Mouse (Mus musculus): Measurements from ENCODE around the gene Fam241b. TPM values are rescaled to one million over a fixed set of nuclear protein-coding genes. Genes with fewer than 3 reads are reported as not detected.

The Fam241b gene
- 6.9 and 7.5 TPM in 2 replicates for total RNA-seq (2012; rRNA removed)

GRCm38 (mm10) chr10:62143820-62144219, at the start of gene Fam241b:
Gene Fam241b (minus strand): TSS chr10:62143920.
- H3K4me3 ChIP-seq (ENCODE audit: insufficient read depth in 1 of 2, low read depth in 1 of 2, low read length in 2 of 2, poor library complexity in 1 of 2, severe bottlenecking in 1 of 2): no peak within 1 kb of the TSS
- no peak within 1 kb of the TSS for H3K9ac ChIP-seq (ENCODE audit: insufficient read depth, low read depth, low read length, poor library complexity, severe bottlenecking)
- H3K36me3 ChIP-seq (ENCODE audit: control insufficient read depth, insufficient read depth, low read length, poor library complexity, severe bottlenecking): no peaks in the 10 kb centered on the region
- no peak within 1 kb of the TSS for H3K27ac ChIP-seq (ENCODE audit: insufficient read depth, low read depth, low read length, poor library complexity, severe bottlenecking)
- in situ Hi-C loops (cut with MboI; ENCODE audit: low sequenced_read_pairs in 2 of 2, unreplicated experiment in 2 of 2): no loop called here
- peaks cover 2% of the 10 kb centered on the region in 2 experiments; a peak in 1 of 4 replicates for H3K4me1 ChIP-seq (ENCODE audit: control insufficient read depth in 2 of 2, insufficient read depth in 2 of 2, low read length in 2 of 2, poor library complexity in 1 of 2)
- DNase-seq (ENCODE audit: low read depth, low spot score): no peak
- TF ChIP-seq MAFK (IDR thresholded peaks at IDR 0.05; ENCODE audit: insufficient read depth, low read depth, low read length) (no peak), CHD2 (IDR thresholded peaks at IDR 0.05; ENCODE audit: low read depth, low read length) (no peak), HCFC1 (IDR thresholded peaks at IDR 0.05; ENCODE audit: borderline replicate concordance, insufficient read depth, low read length) (no peak), ZC3H11A (IDR thresholded peaks at IDR 0.05; ENCODE audit: borderline replicate concordance, low read depth, low read length) (no peak), ZNF384 (IDR thresholded peaks at IDR 0.05; ENCODE audit: low read depth, low read length) (no peak)
- no peaks in the 10 kb centered on the region for H3K9me3 ChIP-seq (ENCODE audit: control insufficient read depth, insufficient read depth, low read depth, low read length)

GRCm38 (mm10) chr10:62192701-62193157, 49.0 kb upstream of the Fam241b start:
- Histone ChIP-seq H3K27ac (ENCODE audit: insufficient read depth, low read depth, low read length, poor library complexity, severe bottlenecking) (no peak overlapping the region), H3K36me3 (ENCODE audit: control insufficient read depth, insufficient read depth, low read length, poor library complexity, severe bottlenecking) (no peaks in the 10 kb centered on the region), H3K4me3 (ENCODE audit: insufficient read depth in 1 of 2, low read depth in 1 of 2, low read length in 2 of 2, poor library complexity in 1 of 2, severe bottlenecking in 1 of 2) (no peak overlapping the region), H3K9me3 (ENCODE audit: control insufficient read depth, insufficient read depth, low read depth, low read length) (no peaks in the 10 kb centered on the region), H3K4me1 (ENCODE audit: control insufficient read depth in 2 of 2, insufficient read depth in 2 of 2, low read length in 2 of 2, poor library complexity in 1 of 2) (peaks cover 0 to 4% of the 10 kb centered on the region in 2 experiments; a peak in 1 of 4 replicates), H3K9ac (ENCODE audit: insufficient read depth, low read depth, low read length, poor library complexity, severe bottlenecking) (no peak overlapping the region)
- in situ Hi-C loops (cut with MboI; ENCODE audit: low sequenced_read_pairs in 2 of 2, unreplicated experiment in 2 of 2): no loop called here
- no peak for TF ChIP-seq ZNF384 (IDR thresholded peaks at IDR 0.05; ENCODE audit: low read depth, low read length)
- no peak for TF ChIP-seq ZC3H11A (IDR thresholded peaks at IDR 0.05; ENCODE audit: borderline replicate concordance, low read depth, low read length)
- no peak for TF ChIP-seq CHD2 (IDR thresholded peaks at IDR 0.05; ENCODE audit: low read depth, low read length)
- no peak for TF ChIP-seq HCFC1 (IDR thresholded peaks at IDR 0.05; ENCODE audit: borderline replicate concordance, insufficient read depth, low read length)
- no peak for TF ChIP-seq MAFK (IDR thresholded peaks at IDR 0.05; ENCODE audit: insufficient read depth, low read depth, low read length)
- no peak for DNase-seq (ENCODE audit: low read depth, low spot score)

DNA sequence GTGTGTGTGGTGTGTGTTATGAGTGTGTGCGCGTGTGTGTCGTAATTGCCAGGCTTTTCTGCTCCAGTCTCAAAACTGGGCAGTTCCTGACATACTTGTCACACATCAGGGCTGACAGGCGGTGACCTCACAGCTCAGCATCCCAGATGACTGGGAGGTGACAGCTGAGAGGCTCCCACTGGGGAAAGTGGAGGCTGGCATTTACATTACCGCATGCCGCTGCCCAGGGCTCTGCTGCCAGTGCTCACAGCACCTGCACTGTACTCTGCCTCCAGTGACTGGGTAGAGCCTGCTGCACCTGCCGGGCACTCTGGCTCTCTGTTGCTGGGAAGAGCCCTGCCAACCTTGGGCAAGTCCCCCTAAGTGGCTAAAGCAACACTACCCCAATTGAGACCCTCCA, 47.1 kb upstream of the Fam241b start:
- H3K27ac ChIP-seq (ENCODE audit: insufficient read depth, low read depth, low read length, poor library complexity, severe bottlenecking): no peak overlapping the region
- H3K9me3 ChIP-seq (ENCODE audit: control insufficient read depth, insufficient read depth, low read depth, low read length): no peaks in the 10 kb centered on the region
- H3K4me1 ChIP-seq (ENCODE audit: control insufficient read depth in 2 of 2, insufficient read depth in 2 of 2, low read length in 2 of 2, poor library complexity in 1 of 2): peaks cover 0 to 4% of the 10 kb centered on the region in 2 experiments; a peak in 1 of 4 replicates
- H3K36me3 ChIP-seq (ENCODE audit: control insufficient read depth, insufficient read depth, low read length, poor library complexity, severe bottlenecking): no peaks in the 10 kb centered on the region
- DNase-seq (ENCODE audit: low read depth, low spot score): no peak
- no peak overlapping the region for H3K9ac ChIP-seq (ENCODE audit: insufficient read depth, low read depth, low read length, poor library complexity, severe bottlenecking)
- in situ Hi-C loops (cut with MboI; ENCODE audit: low sequenced_read_pairs in 2 of 2, unreplicated experiment in 2 of 2): no loop called here
- no peak for TF ChIP-seq ZNF384 (IDR thresholded peaks at IDR 0.05; ENCODE audit: low read depth, low read length)
- TF ChIP-seq MAFK (IDR thresholded peaks at IDR 0.05; ENCODE audit: insufficient read depth, low read depth, low read length): no peak
- TF ChIP-seq ZC3H11A (IDR thresholded peaks at IDR 0.05; ENCODE audit: borderline replicate concordance, low read depth, low read length): no peak
- TF ChIP-seq HCFC1 (IDR thresholded peaks at IDR 0.05; ENCODE audit: borderline replicate concordance, insufficient read depth, low read length): no peak
- no peak for TF ChIP-seq CHD2 (IDR thresholded peaks at IDR 0.05; ENCODE audit: low read depth, low read length)
- no peak overlapping the region for H3K4me3 ChIP-seq (ENCODE audit: insufficient read depth in 1 of 2, low read depth in 1 of 2, low read length in 2 of 2, poor library complexity in 1 of 2, severe bottlenecking in 1 of 2)

DNA sequence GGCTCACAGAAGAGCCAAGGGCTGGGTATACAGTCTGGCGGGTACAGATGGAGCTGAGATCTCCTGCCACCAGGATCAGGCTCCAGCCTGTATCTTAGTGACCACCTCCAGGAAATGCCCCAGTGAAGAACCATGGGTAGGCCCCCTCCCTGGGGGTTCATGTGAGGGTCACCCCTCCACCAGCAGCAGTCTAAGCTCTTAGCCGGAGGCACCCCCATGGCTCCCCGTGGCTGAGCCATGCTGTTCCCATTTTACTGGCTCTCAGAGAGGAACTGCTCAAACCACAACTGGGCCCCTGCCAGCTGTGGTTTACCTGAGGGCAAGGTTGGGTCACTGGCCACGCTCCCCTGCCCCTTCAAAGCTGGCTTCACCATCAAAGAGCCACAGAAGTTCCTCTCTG, 46.2 kb upstream of the Fam241b start:
- no peaks in the 10 kb centered on the region for H3K9me3 ChIP-seq (ENCODE audit: control insufficient read depth, insufficient read depth, low read depth, low read length)
- in situ Hi-C loops (cut with MboI; ENCODE audit: low sequenced_read_pairs in 2 of 2, unreplicated experiment in 2 of 2): no loop called here
- H3K36me3 ChIP-seq (ENCODE audit: control insufficient read depth, insufficient read depth, low read length, poor library complexity, severe bottlenecking): no peaks in the 10 kb centered on the region
- H3K9ac ChIP-seq (ENCODE audit: insufficient read depth, low read depth, low read length, poor library complexity, severe bottlenecking): no peak overlapping the region
- DNase-seq (ENCODE audit: low read depth, low spot score): no peak
- TF ChIP-seq ZNF384 (IDR thresholded peaks at IDR 0.05; ENCODE audit: low read depth, low read length) (no peak), MAFK (IDR thresholded peaks at IDR 0.05; ENCODE audit: insufficient read depth, low read depth, low read length) (no peak), HCFC1 (IDR thresholded peaks at IDR 0.05; ENCODE audit: borderline replicate concordance, insufficient read depth, low read length) (no peak), ZC3H11A (IDR thresholded peaks at IDR 0.05; ENCODE audit: borderline replicate concordance, low read depth, low read length) (no peak), CHD2 (IDR thresholded peaks at IDR 0.05; ENCODE audit: low read depth, low read length) (no peak)
- no peak overlapping the region for H3K27ac ChIP-seq (ENCODE audit: insufficient read depth, low read depth, low read length, poor library complexity, severe bottlenecking)
- no peak overlapping the region for H3K4me3 ChIP-seq (ENCODE audit: insufficient read depth in 1 of 2, low read depth in 1 of 2, low read length in 2 of 2, poor library complexity in 1 of 2, severe bottlenecking in 1 of 2)
- H3K4me1 ChIP-seq (ENCODE audit: control insufficient read depth in 2 of 2, insufficient read depth in 2 of 2, low read length in 2 of 2, poor library complexity in 1 of 2): no peaks in the 10 kb centered on the region

Measured in ES-E14 (cell line).